Mouse (Mus musculus) erythroblast, embryonic 14.5 days (primary cell): ENCODE data around the gene Qrich1.

ENCODE experiments used
- GATA1 ChIP-seq: IDR thresholded peaks from 2 replicates; pipeline ENCODE4 v1.6.1; 2012; ENCODE audit warnings: low read length, inconsistent platforms, mixed read lengths
- TAL1 ChIP-seq: IDR thresholded peaks from 3 replicates; pipeline ENCODE4 v1.6.1; 2012; ENCODE audit warnings: low read length, inconsistent platforms, mixed read lengths

GRCm38 (mm10) chr9:108531496-108531895 lies 14.9 kb downstream of the Qrich1 start:
- TF ChIP-seq GATA1 = no peak
- no peak for TF ChIP-seq TAL1
